Mouse (Mus musculus) B cell, adult 62 days (primary cell): Measurements from ENCODE around the gene Olfr159. TPM values are rescaled to one million over a fixed set of nuclear protein-coding genes. Genes with fewer than 3 reads are reported as not detected.

Experiments
- total RNA-seq: library from RNA; stranded (reverse); gene quantifications from 4 replicates; pipeline ENCODE4 v1.2.4, GENCODE M21; 2023

Olfr159 gene
- not detected in 4 replicates for total RNA-seq

DNA sequence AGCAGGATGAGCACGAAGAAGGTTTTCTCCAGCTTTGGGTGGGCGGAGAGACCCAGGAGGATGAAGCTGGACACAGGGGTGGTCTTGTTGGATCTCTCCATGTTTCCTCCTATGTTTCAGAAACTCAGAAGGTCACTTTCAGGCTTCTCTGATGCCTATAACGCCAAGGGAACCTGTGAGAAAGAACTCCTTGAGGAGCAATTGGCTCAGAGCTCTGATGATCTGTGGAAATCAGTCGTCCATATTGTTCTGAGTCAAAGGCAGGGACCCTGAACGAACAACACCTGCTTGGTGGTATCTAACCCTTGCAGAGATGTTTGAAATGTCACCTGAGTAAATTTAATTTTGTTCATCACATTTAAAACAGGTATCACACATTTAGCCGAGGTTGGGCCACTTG lies at the start of gene Olfr159:
TSS of gene Olfr159 (minus strand) at position 101 of the 400 bp plus-strand sequence.

DNA sequence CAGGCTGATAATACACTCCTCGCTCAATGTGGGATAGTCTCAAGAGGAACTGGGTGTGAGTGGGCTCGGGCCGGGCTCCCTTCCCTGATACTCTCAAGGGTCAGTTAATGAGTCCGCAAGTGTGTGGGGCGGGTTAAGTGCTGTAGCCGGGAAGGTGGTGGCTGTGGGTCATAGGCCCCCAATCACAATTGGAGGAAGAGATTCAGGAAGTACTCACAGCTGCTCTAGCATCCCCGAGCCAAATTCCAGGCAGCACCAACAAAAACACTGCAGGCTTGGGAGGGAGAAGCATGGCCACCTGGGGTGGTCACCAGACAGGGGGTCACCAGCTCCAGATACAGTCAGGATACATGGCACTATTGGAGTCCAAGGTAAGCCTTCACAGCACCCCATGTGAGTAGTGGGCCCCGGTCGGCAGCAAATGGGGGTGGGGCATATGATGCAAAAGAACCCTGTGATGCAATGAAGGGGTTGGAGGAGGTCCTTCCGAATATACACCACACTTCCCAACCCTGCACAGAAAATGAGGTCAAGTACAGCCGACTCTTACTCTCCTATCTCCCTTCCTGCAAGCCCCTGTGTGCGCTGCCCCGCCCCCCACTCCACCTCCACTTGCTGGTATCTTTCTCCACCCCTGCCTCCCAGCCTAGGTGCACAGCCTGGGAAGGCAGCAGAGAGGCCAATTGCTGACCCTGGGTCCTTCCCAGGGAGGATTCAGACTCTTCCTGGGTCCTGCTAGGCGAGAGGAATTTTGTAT lies 40.8 kb downstream of the Olfr159 start, which contains the start of gene Spaar:
TSS of gene Spaar (plus strand) at position 241 of the 757 bp plus-strand sequence.

DNA sequence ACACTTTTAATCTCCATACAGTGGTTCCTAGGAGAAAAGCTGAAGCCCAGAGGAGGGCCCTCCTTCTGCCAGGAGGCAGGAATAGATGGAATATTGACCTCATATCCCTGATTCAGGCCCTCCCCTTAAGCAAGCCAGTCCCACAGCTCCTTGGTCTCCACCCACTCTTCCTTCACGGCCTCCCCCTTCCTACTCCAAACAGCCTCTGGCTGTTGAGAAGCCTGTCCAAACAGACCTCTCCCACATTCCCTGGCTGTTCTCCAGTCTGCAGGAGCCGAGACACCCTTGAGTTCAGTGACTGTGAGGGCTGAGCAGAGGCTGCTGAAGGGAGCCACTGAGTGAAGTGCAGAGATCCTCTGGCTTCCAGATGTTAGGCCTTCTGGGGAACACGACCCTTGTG lies 43.8 kb downstream of the Olfr159 start, which contains the start of gene Hrct1:
TSS of gene Hrct1 (plus strand) at position 194 of the 400 bp plus-strand sequence.

Other genes starting within 250 kb of the Olfr159 start
- gene Tpm2, start 247.2 kb downstream of the Olfr159 start, total RNA-seq, result 0.46 to 1.6 TPM (median 0.74 TPM) in 4 replicates
- 71.8 to 80.6 TPM (median 76.8 TPM) in 4 replicates for gene Creb3, start 208.7 kb downstream of the Olfr159 start, total RNA-seq
- gene Tln1, start 208.3 kb downstream of the Olfr159 start, total RNA-seq, result 269 to 292 TPM (median 275 TPM) in 4 replicates
- gene Rgp1, start 192.3 kb downstream of the Olfr159 start, total RNA-seq, result 39.9 to 55.5 TPM (median 43.6 TPM) in 4 replicates
- gene Gba2, start 192.1 kb downstream of the Olfr159 start, total RNA-seq, result 41.8 to 54.9 TPM (median 45.2 TPM) in 4 replicates
- gene Msmp, start 186.5 kb downstream of the Olfr159 start, total RNA-seq, result not detected in 4 replicates
- gene Npr2, start 139.1 kb downstream of the Olfr159 start, total RNA-seq, result 0.16 to 0.40 TPM (median 0.39 TPM) in 3 of 4 replicates, not detected in the other
- gene Spag8, start 117.4 kb downstream of the Olfr159 start, total RNA-seq, result 1.4 TPM in 1 of 4 replicates, not detected in the others
- 16.0 to 24.2 TPM (median 20.8 TPM) in 4 replicates for gene Hint2, start 114.5 kb downstream of the Olfr159 start, total RNA-seq
- 2.4 to 6.0 TPM (median 4.9 TPM) in 4 replicates for gene Tmem8b, start 102.0 kb downstream of the Olfr159 start, total RNA-seq
- gene Fam221b, start 101.9 kb downstream of the Olfr159 start, total RNA-seq, result not detected in 4 replicates
- not detected in 4 replicates for gene Olfr70, start 70.2 kb downstream of the Olfr159 start, total RNA-seq
- gene Olfr71, start 60.8 kb downstream of the Olfr159 start, total RNA-seq, result not detected in 4 replicates
- gene Hrct1, start 43.8 kb downstream of the Olfr159 start, total RNA-seq, result not detected in 4 replicates
- gene Spaar, start 41.0 kb downstream of the Olfr159 start, total RNA-seq, result not detected in 4 replicates
- gene Olfr156, start 52.9 kb upstream of the Olfr159 start, total RNA-seq, result not detected in 4 replicates
- gene Olfr157, start 69.2 kb upstream of the Olfr159 start, total RNA-seq, result not detected in 4 replicates
- gene Olfr155, start 80.6 kb upstream of the Olfr159 start, total RNA-seq, result not detected in 4 replicates
- gene Reck, start 104.5 kb upstream of the Olfr159 start, total RNA-seq, result 0.55 to 0.88 TPM (median 0.66 TPM) in 4 replicates
- gene Glipr2, start 186.4 kb upstream of the Olfr159 start, total RNA-seq, result 12.1 to 14.5 TPM (median 14.1 TPM) in 4 replicates
- 0.28 to 1.3 TPM (median 0.48 TPM) in 4 replicates for gene Ccin, start 212.5 kb upstream of the Olfr159 start, total RNA-seq
- 184 to 199 TPM (median 196 TPM) in 4 replicates for gene Clta, start 233.4 kb upstream of the Olfr159 start, total RNA-seq